8 mouse cellular contexts compared by ENCODE assay signal in the genomic region with DNA sequence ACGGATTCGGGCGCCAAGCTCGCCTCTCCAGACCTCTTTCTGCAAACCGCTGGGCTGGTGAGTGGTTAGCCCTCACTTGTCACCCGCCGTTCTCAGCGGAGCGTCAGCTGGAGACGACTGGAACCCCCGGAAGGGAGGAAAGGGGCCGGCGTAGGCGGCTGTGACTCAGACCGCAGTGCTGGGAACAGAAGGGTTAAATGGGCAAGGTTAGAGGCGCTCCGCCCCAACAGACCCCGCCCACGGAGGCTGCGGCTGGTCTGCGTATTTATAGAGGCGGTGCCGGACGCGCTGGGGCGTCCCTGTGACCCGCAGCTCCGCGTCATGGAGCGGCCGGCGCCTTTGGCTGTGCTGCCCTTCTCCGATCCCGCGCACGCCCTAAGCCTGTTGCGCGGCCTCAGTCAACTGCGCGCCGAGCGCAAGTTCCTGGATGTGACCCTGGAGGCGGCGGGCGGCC. TPM values are rescaled to one million over a fixed set of nuclear protein-coding genes. Genes with fewer than 3 reads are reported as not detected.
DNase-seq lines count a peak whose midpoint lies in the region; ATAC-seq lines count a peak whose summit lies in the region.

A gene (plus strand): TSS at position 182 of the 454 bp plus-strand sequence.

- peak within 1 kb of the TSS; percentile 90 for H3K4me2 ChIP-seq in intestine, embryonic 14.5 days (ENCODE audit: low read length)

- H3K36me3 ChIP-seq in intestine, embryonic 14.5 days (ENCODE audit: control insufficient read depth, insufficient read depth, low read length), result peaks cover 16% of the 10 kb centered on the region; the same call in 1 of the 2 replicates

- peak; percentile 89 for ATAC-seq in intestine, embryonic 14.5 days (replicated peaks; ENCODE audit: low FRiP score, low TSS enrichment, low read depth)

- H3K27me3 ChIP-seq in intestine, embryonic 14.5 days (replicated peaks; ENCODE audit: control insufficient read depth, insufficient read depth, low read length), result no peaks in the 10 kb centered on the region

- DNase-seq in adipocyte (ENCODE audit: low spot score), result peak; percentile 91
- peak; percentile 97 for DNase-seq in embryo, embryonic 10 days (ENCODE audit: low spot score)
- DNase-seq in gastrocnemius, postnatal 14 days, result peak; percentile 96
- DNase-seq in intestine, embryonic 14.5 days (ENCODE audit: low spot score), result peak; percentile 96
- DNase-seq in left cerebral cortex, postnatal 14 days (ENCODE audit: low spot score in 2 of 2), result peak; percentile 91 to 94
- peak; percentile 94 for DNase-seq in mesoderm, embryonic 11.5 days (ENCODE audit: low read depth, low spot score)
- peak; percentile 91 for DNase-seq in right cerebral cortex, postnatal 36 days (ENCODE audit: low spot score in 2 of 2)
- DNase-seq in yolk sac, embryonic 10.5 days (ENCODE audit: low spot score), result peak; percentile 94

- H3K4me3 ChIP-seq in intestine, embryonic 14.5 days (ENCODE audit: low read depth, low read length), result peak within 1 kb of the TSS; percentile 82

- peak within 1 kb of the TSS; percentile 66 for H3K9ac ChIP-seq in intestine, embryonic 14.5 days (ENCODE audit: low read length)

- peaks cover 33% of the 10 kb centered on the region for H3K4me1 ChIP-seq in intestine, embryonic 14.5 days (replicated peaks; ENCODE audit: control insufficient read depth, insufficient read depth, low read length)

- H3K27ac ChIP-seq in intestine, embryonic 14.5 days (ENCODE audit: low read depth), result peak within 1 kb of the TSS; percentile 85

- H3K9me3 ChIP-seq in intestine, embryonic 14.5 days (ENCODE audit: control insufficient read depth, low read length), result no peaks in the 10 kb centered on the region

- intact Hi-C loops in gastrocnemius, postnatal 14 days (cut with DNase I; ENCODE audit: low total_unique reads), result no loop called here
- intact Hi-C loops in left cerebral cortex, postnatal 14 days (cut with DNase I), result no loop called here

- under 1% methylated on average over 45 of the region's 45 CpGs for WGBS in intestine, embryonic 14.5 days

RNA-seq across cellular contexts. Expression of the gene that starts here (rescaled TPM):
- total RNA-seq in gastrocnemius, postnatal 14 days (2021), result 10 to 100 TPM; 26.9 to 31.8 TPM
- polyA plus RNA-seq in intestine, embryonic 14.5 days (2014; fragmentation: Nextera tagmentation; extraction: Ambion mirVana), result 5.9 and 6.1 TPM in 2 replicates
- 10 to 100 TPM; 12.7 to 13.4 TPM for total RNA-seq in left cerebral cortex, postnatal 14 days (2021)

Comparison
In these comparisons a context has a peak if more than half of its experiments do, and no peak if none do; other contexts are left out.
1. Peak in every context shown above with its lines: DNase-seq, ATAC-seq, H3K4me3 ChIP-seq and H3K27ac ChIP-seq.